Comparison of ENCODE assay signal across 8 mouse cellular contexts in the genomic region with DNA sequence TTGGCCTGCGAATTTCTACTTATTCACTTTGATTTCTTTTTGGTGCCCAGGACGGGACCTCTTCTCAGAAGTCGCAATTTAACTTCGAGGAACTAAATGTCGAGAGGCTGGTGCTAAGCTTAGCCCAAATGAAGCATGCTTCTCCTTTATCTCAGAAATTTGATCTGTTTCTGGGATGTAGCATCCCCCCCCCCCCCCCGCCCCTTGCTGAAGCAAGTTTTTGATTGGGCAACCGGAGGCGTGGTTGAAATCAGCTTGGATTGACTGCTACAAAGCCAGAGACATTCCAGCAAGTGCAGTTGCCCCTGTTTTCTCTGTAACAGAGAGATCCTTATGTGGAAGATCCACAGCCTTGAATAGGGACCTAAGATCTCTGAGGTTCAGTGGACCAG. TPM values are rescaled to one million over a fixed set of nuclear protein-coding genes. Genes with fewer than 3 reads are reported as not detected.
DNase-seq lines count a peak whose midpoint lies in the region; ATAC-seq and TF ChIP-seq lines count a peak whose summit lies in the region.

No protein-coding gene starts in this region.

- 40% methylated on average over 8 of the region's 8 CpGs for WGBS in liver, embryonic 11.5 days
- WGBS in embryonic facial prominence, embryonic 15.5 days, result 24% methylated on average over 8 of the region's 8 CpGs
- WGBS in limb, embryonic 13.5 days, result 33% methylated on average over 8 of the region's 8 CpGs
- WGBS in small intestine, adult 2 months, result 75% methylated on average over 8 of the region's 8 CpGs

- TF ChIP-seq CTCF in small intestine, adult 2 months (IDR thresholded peaks at IDR 0.05; ENCODE audit: extremely low read depth, insufficient read length, insufficient replicate concordance, low read depth, low read length), result no peak

- H3K27ac ChIP-seq in liver, embryonic 11.5 days (ENCODE audit: low read depth, low read length), result no peak overlapping the region
- no peak overlapping the region for H3K27ac ChIP-seq in embryonic facial prominence, embryonic 15.5 days (replicated peaks)
- no peak overlapping the region for H3K27ac ChIP-seq in limb, embryonic 13.5 days
- no peak overlapping the region for H3K27ac ChIP-seq in small intestine, adult 2 months (ENCODE audit: insufficient read depth, low read depth, low read length)

- H3K36me3 ChIP-seq in liver, embryonic 11.5 days (ENCODE audit: control insufficient read depth, insufficient read depth, low read length), result peaks cover 11% of the 10 kb centered on the region
- peaks cover 45% of the 10 kb centered on the region for H3K36me3 ChIP-seq in embryonic facial prominence, embryonic 15.5 days
- H3K36me3 ChIP-seq in limb, embryonic 13.5 days, result peaks cover 57% of the 10 kb centered on the region
- peaks cover 78% of the 10 kb centered on the region for H3K36me3 ChIP-seq in small intestine, adult 2 months (ENCODE audit: control insufficient read depth, insufficient read depth, low read length)

- no peak for TF ChIP-seq POLR2A in small intestine, adult 2 months (IDR thresholded peaks at IDR 0.05; ENCODE audit: low read depth, low read length)

- no peak for ATAC-seq in liver, embryonic 11.5 days (replicated peaks; ENCODE audit: low FRiP score)
- no peak for ATAC-seq in embryonic facial prominence, embryonic 15.5 days (ENCODE audit: insufficient number of reproducible peaks, low FRiP score, low TSS enrichment, low read depth)
- no peak for ATAC-seq in limb, embryonic 13.5 days (ENCODE audit: low FRiP score, low read depth)
- no peak for ATAC-seq in CD4-positive, CD25-positive, alpha-beta regulatory T cell, adult 4 months

- peak overlapping the region; percentile 44 for H3K4me2 ChIP-seq in liver, embryonic 11.5 days
- peak overlapping the region; percentile 37 for H3K4me2 ChIP-seq in embryonic facial prominence, embryonic 15.5 days (replicated peaks)
- H3K4me2 ChIP-seq in limb, embryonic 13.5 days (replicated peaks), result peak overlapping the region; percentile 55

- H3K9ac ChIP-seq in liver, embryonic 11.5 days (ENCODE audit: low read depth, low read length), result no peak overlapping the region; the same call in 1 of the 2 replicates
- H3K9ac ChIP-seq in embryonic facial prominence, embryonic 15.5 days, result no peak overlapping the region
- peak overlapping the region; percentile 31; the same call in 1 of the 2 replicates for H3K9ac ChIP-seq in limb, embryonic 13.5 days

- H3K9me3 ChIP-seq in liver, embryonic 11.5 days (ENCODE audit: control insufficient read depth, low read length), result no peaks in the 10 kb centered on the region
- H3K9me3 ChIP-seq in embryonic facial prominence, embryonic 15.5 days (replicated peaks), result no peaks in the 10 kb centered on the region
- H3K9me3 ChIP-seq in limb, embryonic 13.5 days, result no peaks in the 10 kb centered on the region

- H3K4me1 ChIP-seq in liver, embryonic 11.5 days (replicated peaks; ENCODE audit: control insufficient read depth, insufficient read depth, low read length), result 0 out of 2 replicates have a peak, but pooled peaks cover 4% of the 10 kb centered on the region
- no peaks in the 10 kb centered on the region for H3K4me1 ChIP-seq in embryonic facial prominence, embryonic 15.5 days
- 0 out of 2 replicates have a peak, but pooled peaks cover 4% of the 10 kb centered on the region for H3K4me1 ChIP-seq in limb, embryonic 13.5 days
- H3K4me1 ChIP-seq in small intestine, adult 2 months (ENCODE audit: control insufficient read depth, insufficient read depth, insufficient read length, low read length), result no peaks in the 10 kb centered on the region

- H3K4me3 ChIP-seq in liver, embryonic 11.5 days (ENCODE audit: low read depth, low read length), result no peak overlapping the region
- peak overlapping the region; percentile 23 for H3K4me3 ChIP-seq in embryonic facial prominence, embryonic 15.5 days (replicated peaks)
- peak overlapping the region; percentile 33 for H3K4me3 ChIP-seq in limb, embryonic 13.5 days
- H3K4me3 ChIP-seq in small intestine, adult 2 months (ENCODE audit: low read depth, low read length), result 0 out of 2 replicates have a peak overlapping the region, but pooled peaks have one; percentile 6

- no peaks in the 10 kb centered on the region for H3K27me3 ChIP-seq in liver, embryonic 11.5 days (replicated peaks; ENCODE audit: control insufficient read depth, insufficient read depth, low read length)
- no peaks in the 10 kb centered on the region for H3K27me3 ChIP-seq in embryonic facial prominence, embryonic 15.5 days
- H3K27me3 ChIP-seq in limb, embryonic 13.5 days, result no peaks in the 10 kb centered on the region
- H3K27me3 ChIP-seq in small intestine, adult 2 months (ENCODE audit: control insufficient read depth, insufficient read depth, low read length), result no peaks in the 10 kb centered on the region

- DNase-seq in liver, embryonic 11.5 days (ENCODE audit: low spot score), result no peak
- no peak for DNase-seq in liver
- no peak for DNase-seq in left cerebral cortex, adult 9 months (ENCODE audit: low spot score in 2 of 2)
- no peak for DNase-seq in spleen, adult 12 weeks (ENCODE audit: low spot score)

RNA-seq across cellular contexts. Expression of gene Cutc, which starts 22.8 kb away (rescaled TPM):
- 19.4 and 22.3 TPM in 2 replicates for polyA plus RNA-seq in liver, embryonic 11.5 days (2014; fragmentation: Nextera tagmentation; extraction: Ambion mirVana)
- polyA plus RNA-seq in embryonic facial prominence, embryonic 15.5 days (2015; fragmentation: Nextera tagmentation; extraction: Ambion mirVana), result 14.1 and 14.9 TPM in 2 replicates
- 13.0 and 14.6 TPM in 2 replicates for polyA plus RNA-seq in limb, embryonic 13.5 days (2015; fragmentation: Nextera tagmentation; extraction: Ambion mirVana)
- polyA plus RNA-seq in small intestine, adult 2 months (2012; rRNA removed), result 1.3 and 4.1 TPM in 2 replicates
- polyA plus RNA-seq in CD4-positive, CD25-positive, alpha-beta regulatory T cell, adult 4 months (2017; shearing (Covaris generic)), result 10 to 100 TPM; 12.5 to 16.8 TPM

RNA-seq across cellular contexts. Expression of gene Cox15, which starts 22.8 kb away (rescaled TPM):
- polyA plus RNA-seq in liver, embryonic 11.5 days (2014; fragmentation: Nextera tagmentation; extraction: Ambion mirVana), result 12.3 and 14.0 TPM in 2 replicates
- polyA plus RNA-seq in embryonic facial prominence, embryonic 15.5 days (2015; fragmentation: Nextera tagmentation; extraction: Ambion mirVana), result 10.0 and 11.5 TPM in 2 replicates
- 11.4 and 14.5 TPM in 2 replicates for polyA plus RNA-seq in limb, embryonic 13.5 days (2015; fragmentation: Nextera tagmentation; extraction: Ambion mirVana)
- 6.5 and 9.8 TPM in 2 replicates for polyA plus RNA-seq in small intestine, adult 2 months (2012; rRNA removed)
- polyA plus RNA-seq in CD4-positive, CD25-positive, alpha-beta regulatory T cell, adult 4 months (2017; shearing (Covaris generic)), result 10 to 100 TPM in 1 of 2 experiments, 1 to 10 TPM in 1; 7.4 to 14.6 TPM

RNA-seq across cellular contexts. Expression of gene Entpd7, which starts 40.6 kb away (rescaled TPM):
- 8.5 and 9.2 TPM in 2 replicates for polyA plus RNA-seq in liver, embryonic 11.5 days (2014; fragmentation: Nextera tagmentation; extraction: Ambion mirVana)
- polyA plus RNA-seq in embryonic facial prominence, embryonic 15.5 days (2015; fragmentation: Nextera tagmentation; extraction: Ambion mirVana), result 10.2 and 11.3 TPM in 2 replicates
- polyA plus RNA-seq in limb, embryonic 13.5 days (2015; fragmentation: Nextera tagmentation; extraction: Ambion mirVana), result 11.2 and 12.4 TPM in 2 replicates
- 16.3 and 23.3 TPM in 2 replicates for polyA plus RNA-seq in small intestine, adult 2 months (2012; rRNA removed)
- polyA plus RNA-seq in CD4-positive, CD25-positive, alpha-beta regulatory T cell, adult 4 months (2017; shearing (Covaris generic)), result 1 to 10 TPM; 6.7 to 7.1 TPM

RNA-seq across cellular contexts. Expression of gene Abcc2, which starts 52.0 kb away (rescaled TPM):
- 4.5 and 5.1 TPM in 2 replicates for polyA plus RNA-seq in liver, embryonic 11.5 days (2014; fragmentation: Nextera tagmentation; extraction: Ambion mirVana)
- polyA plus RNA-seq in embryonic facial prominence, embryonic 15.5 days (2015; fragmentation: Nextera tagmentation; extraction: Ambion mirVana), result 0.03 TPM in 1 of 2 replicates, not detected in the other
- polyA plus RNA-seq in limb, embryonic 13.5 days (2015; fragmentation: Nextera tagmentation; extraction: Ambion mirVana), result 0.09 and 0.11 TPM in 2 replicates
- polyA plus RNA-seq in small intestine, adult 2 months (2012; rRNA removed), result 25.3 and 49.5 TPM in 2 replicates
- polyA plus RNA-seq in CD4-positive, CD25-positive, alpha-beta regulatory T cell, adult 4 months (2017; shearing (Covaris generic)), result not detected

RNA-seq across cellular contexts. Expression of gene Slc25a28, which starts 55.4 kb away (rescaled TPM):
- 12.2 and 14.0 TPM in 2 replicates for polyA plus RNA-seq in liver, embryonic 11.5 days (2014; fragmentation: Nextera tagmentation; extraction: Ambion mirVana)
- 17.3 and 19.5 TPM in 2 replicates for polyA plus RNA-seq in embryonic facial prominence, embryonic 15.5 days (2015; fragmentation: Nextera tagmentation; extraction: Ambion mirVana)
- 12.2 and 14.2 TPM in 2 replicates for polyA plus RNA-seq in limb, embryonic 13.5 days (2015; fragmentation: Nextera tagmentation; extraction: Ambion mirVana)
- polyA plus RNA-seq in small intestine, adult 2 months (2012; rRNA removed), result 41.0 and 74.2 TPM in 2 replicates
- 10 to 100 TPM in 1 of 2 experiments, 1 to 10 TPM in 1; 9.8 to 12.6 TPM for polyA plus RNA-seq in CD4-positive, CD25-positive, alpha-beta regulatory T cell, adult 4 months (2017; shearing (Covaris generic))
